Mouse (Mus musculus): Measurements from ENCODE around the gene Mark3.

Mark3 gene

DNA sequence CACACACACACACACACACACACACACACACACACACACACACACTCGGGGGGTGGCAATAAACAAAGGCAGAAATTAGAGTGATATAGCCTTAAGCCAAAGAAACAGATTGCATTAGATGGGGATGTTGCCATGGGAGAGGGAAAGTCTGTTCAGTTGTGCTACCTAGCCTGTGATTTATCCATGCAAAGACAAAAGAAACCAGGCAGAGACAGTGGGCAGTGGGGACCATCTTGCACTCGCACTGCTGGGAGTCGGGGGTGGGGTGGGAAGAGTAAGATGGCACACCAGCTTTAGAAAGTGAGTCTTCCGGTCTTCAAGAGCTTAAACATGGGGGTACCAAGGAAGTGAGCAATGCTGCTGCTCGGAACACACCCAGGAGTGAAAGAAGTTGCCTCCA is 14.0 kb upstream of the Mark3 start:
- DNase-seq (ENCODE audit: low spot score) = no peak

DNA sequence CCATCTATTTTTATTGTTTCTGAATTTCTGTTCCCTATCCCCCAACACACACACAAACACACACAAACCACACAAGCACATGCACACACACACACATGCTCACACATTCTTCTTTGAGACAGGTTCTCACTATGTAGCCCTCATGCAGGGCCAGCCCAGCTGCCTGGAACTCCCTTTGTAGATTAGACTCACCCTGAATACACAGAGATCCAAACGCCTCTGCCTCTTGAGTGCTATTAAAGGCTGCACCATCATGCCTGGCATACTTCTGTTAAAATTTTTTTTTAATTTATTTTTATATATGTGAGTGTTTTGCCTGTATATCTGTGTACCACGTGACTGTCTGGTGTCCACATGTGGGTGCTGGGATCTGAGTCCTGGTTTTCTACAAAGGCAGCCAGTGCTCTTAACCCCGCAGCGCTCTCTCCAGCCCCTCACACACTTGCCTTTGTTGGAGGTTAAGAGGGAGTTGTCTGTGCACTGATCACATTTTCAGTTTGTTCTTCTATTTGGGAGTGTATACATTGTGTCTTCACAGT is 12.0 kb upstream of the Mark3 start:
- no peak for DNase-seq (ENCODE audit: low spot score)

DNA sequence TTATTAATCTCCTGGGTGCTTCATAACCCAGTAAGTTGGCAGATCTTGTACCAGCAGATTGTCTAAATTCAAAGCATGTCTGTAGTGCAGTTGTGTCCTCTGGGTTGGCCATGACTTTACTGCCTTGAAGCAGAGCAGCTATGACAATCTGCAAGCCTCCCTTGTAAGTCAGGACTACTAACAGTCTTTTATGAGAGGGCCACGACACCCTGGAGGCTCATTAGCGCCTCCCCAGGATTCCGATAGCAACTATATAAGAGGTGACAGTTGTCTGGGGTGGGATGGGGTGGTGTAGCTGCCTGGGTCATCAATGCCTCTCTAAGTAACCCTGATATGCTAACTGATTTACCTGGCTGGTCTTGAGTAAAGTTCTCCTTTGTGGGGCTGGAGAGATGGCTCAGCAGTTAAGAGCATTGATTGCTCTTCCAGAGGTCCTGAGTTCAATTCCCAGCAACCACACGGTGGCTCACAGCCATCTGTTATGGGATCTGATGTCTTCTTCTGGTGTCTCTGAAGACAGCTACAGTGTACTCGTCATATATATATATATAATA is 11.2 kb upstream of the Mark3 start:
- no peak for DNase-seq (ENCODE audit: low spot score)

DNA sequence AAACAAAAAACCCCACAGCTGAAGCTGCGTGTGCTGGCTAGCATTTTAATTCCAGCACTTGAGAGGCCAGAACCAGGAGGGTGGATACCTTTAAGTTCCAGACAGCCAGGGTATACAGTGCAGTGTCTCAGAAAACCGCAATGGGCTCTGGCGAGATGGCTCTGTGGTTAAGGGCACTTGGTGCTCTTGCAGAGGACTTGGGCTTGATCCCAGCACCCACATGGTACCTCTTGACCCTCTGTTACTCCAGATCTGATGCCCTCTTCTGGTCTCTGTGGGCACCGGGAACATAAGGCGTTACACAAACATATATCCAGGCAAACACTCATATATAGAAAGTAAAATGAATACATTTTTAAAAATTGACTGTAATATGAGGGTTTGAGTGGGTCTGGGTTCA is 9.0 kb upstream of the Mark3 start:
- DNase-seq (ENCODE audit: low spot score) = no peak

DNA sequence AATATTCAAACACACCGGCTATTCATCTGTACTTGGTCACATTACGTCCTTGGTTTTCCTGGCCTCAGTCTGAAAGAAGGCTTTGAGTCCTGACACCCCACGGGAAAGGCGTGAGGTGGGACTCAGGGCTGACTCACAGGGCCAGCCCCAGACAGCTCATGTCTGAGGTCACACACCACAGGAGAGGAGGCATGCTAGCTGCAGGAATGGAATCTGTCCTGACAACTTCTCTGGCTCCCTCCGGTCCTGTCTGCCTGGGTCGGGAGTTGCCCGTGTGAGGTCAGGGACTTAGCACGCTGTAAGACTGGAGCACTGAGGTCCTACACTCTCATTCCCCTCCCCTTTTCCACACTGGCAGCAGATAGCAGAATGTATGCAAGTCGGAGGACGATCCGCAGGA is 5.5 kb upstream of the Mark3 start:
- DNase-seq (ENCODE audit: low spot score) = no peak

DNA sequence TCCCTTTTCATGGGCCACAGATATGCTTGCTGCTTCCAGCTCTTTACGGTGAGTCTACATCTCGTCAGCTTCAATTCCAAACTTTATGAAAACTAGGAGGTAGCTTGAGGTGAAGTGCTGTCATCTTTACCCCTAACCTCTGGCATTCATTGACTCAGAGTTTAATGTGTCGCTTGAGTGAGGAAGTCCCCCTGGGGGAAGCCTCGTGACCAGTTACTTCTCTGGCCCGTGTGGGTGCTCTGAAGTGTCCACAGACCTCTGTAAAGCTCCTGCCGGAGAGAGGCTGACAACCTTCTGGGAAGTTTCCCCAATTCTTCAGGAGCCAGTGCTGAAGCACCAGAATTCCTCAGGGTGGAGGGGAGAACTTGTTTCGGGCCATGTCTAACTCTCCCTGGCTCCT is 1.9 kb upstream of the Mark3 start:
- DNase-seq (ENCODE audit: low spot score) = no peak

DNA sequence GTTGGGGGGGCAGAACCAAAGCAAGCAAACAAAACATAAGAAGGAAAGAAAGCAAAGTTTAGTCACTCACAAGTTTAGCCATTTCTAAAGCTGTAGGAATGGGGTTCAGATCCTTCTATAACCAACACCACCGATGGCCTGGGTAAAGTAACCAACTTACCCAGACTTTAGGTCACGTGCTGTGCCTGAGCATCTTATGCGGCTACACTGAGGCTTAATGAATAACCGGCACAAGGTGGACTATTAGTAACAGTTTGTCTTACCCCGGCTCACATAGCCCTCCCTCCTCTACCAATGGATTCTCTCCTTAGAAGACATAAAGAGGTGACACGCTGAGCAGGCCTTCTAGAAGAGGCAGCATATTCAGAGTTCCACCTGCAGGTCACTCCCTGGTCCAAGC is 1.0 kb upstream of the Mark3 start:
- DNase-seq (ENCODE audit: low spot score) = no peak

DNA sequence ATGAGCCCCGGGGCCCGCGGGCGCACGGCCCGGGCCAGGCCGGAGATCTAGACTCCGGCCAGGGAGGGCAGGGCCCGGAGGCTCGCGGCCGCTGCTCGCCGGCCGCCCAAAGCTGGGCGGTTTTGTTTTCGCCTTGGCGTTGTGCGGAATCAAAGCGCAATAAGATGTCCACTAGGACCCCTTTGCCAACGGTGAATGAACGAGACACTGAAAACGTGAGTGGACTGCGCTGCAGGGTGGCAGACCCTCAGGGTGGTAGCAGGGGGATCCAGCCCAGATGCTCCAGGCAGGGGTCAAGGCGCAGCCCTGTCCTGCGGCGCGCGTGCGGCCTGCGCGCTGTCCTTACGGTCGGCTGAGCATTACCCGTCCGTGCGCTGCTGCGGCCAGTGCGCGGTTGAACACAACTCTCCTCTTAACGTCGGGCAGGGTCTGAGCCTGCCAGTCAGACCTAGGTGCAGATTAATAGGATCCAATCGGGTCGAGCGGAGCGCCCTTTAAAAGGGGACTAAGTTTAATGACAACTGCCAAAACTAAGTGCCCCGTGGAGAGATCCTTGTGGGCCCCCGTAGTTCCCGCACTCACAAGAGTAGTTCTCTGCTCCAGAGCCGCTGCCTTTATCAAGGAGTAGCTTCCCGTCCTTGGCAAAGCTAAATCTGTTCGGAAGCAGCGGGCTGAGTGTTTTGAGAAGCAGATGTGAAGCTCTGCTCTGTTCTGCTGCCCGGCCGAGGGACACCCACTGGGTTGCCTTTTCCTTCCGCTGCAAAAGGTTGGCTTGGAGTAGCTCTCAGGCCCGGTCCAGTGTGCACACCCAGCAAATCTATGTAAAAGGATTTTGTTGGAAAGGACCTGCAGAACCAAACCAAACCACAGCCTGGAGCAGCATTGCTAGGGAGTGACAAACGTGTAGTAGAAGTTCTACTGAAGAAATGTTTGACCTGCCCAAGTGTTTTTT is 840 bp downstream of the Mark3 start:
- no peak for DNase-seq (ENCODE audit: low spot score)

DNA sequence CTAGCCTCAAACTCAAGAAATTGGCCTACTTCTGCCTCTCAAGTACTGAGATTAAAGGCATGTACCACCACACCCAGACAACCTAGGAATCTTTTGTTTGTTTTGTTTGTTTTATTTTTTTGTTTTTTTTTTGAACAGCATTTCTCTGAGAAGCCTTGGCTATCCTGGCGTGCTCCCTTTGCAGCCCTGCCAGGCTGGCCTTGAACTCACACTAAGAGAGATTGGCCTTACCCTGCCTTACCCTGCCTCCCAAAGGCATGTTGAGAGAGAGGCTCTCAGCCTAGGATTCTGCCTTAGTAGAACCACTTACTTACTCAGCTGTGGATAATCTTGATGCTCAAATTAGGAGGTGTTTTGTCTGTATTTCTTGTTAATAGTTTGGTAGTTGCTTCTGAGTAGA is 8.7 kb downstream of the Mark3 start:
- no peak for DNase-seq (ENCODE audit: low spot score)

DNA sequence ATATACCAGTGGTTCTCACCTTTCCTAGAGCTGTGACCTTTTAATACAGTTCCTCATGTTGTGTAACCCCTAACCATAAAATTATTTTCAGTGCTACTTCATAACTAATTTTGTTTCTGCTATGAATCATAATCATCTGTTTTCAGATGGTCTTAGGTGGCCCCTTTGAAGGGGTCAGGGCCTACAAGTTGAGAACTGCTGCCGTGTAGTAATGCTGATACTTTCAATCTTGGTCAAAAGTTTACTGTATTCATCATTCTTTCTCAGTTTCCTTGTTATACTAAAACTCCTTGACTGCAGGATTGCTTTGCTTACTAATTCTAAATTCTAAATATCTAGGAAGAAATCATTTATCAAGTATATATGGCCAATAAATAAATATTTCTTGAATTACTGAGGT is 10.1 kb downstream of the Mark3 start:
- DNase-seq (ENCODE audit: low spot score) = no peak

DNA sequence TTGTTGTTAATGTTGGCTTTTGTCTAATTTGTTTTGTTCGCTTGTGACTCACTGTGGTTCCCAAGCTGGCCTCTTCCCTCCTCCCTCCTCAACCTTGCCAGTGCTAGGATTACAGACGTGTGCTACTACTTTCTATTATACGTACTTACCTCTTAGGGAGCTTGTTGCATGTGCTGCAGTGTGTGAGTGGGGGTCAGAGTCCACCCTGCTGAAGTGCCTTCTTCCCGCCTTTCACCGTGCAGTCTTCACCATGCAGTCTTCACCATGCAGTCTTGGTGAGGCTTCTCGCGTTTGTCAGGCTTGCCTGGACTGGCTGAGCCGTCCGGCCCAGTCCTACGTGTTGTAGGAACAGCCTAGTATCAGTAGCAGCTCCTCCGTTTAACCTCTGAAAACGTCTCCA is 12.9 kb downstream of the Mark3 start:
- no peak for DNase-seq (ENCODE audit: low spot score)

DNA sequence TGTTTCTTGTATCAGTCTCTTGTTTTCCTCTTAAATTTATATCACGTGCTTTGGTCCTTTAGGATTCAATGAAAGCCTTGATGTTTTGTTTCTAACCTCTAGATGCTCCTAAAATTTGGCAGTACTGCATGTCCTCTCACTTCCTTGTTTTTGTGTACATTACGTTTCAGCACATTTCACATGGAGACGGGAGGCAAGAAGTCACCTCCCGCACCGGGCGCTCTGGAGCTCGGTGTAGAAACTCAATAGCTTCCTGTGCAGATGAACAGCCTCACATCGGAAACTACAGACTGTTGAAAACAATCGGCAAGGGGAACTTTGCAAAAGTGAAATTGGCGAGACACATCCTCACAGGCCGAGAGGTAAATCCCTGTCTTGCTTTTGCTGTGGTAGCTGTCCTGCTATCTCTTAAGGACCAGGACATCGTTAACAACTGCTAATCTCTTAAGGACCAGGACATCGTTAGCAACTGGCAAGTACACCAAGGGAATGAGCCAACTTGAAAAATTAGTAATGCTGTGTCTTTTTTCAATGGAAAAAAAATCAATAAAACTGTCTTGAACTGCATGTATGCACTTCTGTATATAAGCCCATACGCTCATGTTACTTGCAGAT is 18.2 kb downstream of the Mark3 start:
- DNase-seq (ENCODE audit: low spot score) = no peak

DNA sequence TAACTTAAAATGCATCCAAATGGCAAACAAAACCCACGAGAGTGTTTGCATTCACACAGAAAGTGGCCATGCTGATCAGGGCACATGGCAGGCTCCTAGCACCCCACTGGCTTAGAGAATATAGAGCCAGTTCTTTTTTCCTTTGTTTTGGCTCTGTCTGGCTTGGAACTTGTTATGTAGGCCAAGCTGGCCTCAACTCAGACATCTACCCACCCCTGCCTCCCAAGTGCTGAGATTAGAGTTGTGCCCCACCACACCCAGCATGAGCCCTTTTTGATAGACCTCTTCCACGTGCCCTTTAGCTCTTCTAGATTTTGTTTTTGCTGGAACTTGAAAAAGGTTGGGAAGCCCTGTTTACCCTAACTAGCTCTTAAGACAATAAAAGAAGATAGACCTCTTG is 19.5 kb downstream of the Mark3 start:
- DNase-seq (ENCODE audit: low spot score) = no peak

DNA sequence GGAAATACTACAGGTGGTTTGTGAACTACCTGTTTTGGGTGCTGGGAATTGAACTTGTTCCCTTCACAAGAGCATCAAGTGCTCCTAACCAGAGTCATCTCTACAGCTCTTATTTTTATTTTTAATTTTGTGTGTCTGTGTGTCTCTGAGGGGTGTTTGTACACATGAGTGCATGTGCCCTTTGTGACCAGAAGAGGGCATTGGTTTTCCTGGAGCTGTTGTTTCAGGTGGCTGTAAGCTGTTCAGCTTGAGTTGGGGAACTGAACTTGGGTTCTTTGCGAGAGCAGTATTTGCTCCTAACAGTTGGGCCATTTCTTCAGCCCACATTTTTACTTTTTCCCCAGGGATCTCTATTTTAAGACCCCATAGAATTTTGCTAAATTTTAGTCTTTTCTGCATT is 23.0 kb downstream of the Mark3 start:
- DNase-seq (ENCODE audit: low spot score) = no peak

DNA sequence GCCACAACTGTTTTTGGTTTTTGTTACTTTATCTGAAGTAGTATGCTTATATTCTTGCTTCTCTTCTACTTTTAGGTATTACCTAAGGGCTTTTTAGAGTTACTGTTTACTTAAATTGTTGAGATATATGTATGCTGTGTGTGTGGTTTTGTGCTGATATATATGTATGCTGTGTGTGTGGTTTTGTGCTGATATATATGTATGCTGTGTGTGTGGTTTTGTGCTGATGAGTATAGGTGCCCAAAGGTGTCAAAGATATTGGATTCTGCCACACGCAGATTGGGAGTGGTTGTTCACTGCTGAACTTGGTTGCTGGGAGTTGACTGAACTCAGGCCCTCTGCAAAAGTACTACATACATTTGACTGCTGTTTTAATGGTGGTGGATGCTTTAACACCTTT is 24.6 kb downstream of the Mark3 start:
- no peak for DNase-seq (ENCODE audit: low spot score)

DNA sequence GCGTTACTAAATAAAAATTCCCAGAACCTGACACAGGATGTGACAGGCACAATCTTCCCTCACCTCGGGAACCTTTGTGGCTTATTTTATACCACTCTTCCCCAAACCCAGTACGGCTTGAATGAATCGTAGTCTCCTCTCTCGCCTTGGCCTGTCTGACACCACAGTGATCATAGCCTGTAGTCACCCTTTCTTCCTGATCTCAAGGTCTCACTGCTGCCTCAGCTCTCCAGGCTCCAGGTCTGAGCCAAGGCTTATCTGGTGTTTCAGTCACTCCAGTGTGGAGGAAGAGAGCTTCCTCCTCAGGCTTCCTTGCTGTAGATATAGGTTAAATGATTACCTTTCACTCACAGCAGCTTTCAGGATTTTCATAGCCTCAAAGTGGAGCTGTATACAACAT is 25.3 kb downstream of the Mark3 start:
- no peak for DNase-seq (ENCODE audit: low spot score)

DNA sequence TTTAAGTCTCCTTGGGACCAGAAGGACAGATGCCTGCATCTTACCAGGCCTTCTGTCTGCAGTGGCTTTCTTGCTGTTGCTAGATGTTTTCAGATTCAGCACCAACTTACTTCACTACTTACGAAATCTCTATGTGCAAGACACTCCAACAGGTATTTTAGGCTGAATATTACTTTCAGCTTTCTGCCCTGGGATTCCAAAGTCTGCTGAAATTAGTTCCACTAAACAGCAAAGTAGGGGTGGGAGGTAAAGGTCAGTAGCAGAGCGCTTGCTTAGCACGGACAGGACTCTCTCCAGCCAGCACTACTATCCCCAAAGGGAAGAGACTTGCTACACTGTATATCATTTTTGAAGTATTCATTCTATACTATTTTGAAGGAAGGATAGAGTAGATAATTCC is 29.5 kb downstream of the Mark3 start:
- no peak for DNase-seq (ENCODE audit: low spot score)

DNA sequence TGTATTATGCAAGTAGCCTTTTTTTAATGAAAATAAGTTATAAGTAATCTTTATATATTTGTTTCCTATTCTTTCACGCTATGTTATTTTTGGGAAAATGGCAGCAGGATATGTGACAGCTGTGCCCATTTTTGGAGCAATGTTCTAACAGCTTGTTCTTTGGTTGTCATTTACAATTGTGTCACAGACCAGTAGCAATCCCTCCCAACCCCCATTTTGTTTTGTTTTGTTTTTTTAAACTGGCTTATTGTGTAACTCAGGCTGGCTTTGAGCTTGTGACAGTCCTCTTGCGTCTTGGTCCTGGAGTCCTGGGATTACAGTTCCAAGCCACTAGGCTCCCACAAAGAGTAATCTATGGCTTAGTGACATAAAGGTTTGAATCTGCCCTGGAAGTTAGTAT is 31.3 kb downstream of the Mark3 start:
- DNase-seq (ENCODE audit: low spot score) = no peak

DNA sequence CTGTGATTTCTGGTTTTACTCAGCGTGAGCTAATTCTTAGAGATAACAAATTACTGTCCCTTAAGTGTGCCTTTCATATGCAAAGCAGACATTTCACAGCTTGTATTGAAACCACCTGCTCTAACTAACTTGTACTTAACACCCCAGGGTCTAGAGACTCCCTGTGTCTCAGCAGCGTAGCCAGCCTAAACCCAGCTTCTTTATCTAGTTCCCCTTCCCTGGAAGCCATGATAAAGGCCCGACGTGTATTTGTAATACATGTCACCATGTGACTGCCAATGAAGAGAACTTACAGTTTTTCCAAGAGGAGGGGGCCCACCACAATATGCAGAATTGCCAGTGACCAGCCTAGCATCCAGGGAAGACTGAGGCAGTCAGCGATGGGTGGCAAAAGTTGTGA is 33.7 kb downstream of the Mark3 start:
- DNase-seq (ENCODE audit: low spot score) = no peak

DNA sequence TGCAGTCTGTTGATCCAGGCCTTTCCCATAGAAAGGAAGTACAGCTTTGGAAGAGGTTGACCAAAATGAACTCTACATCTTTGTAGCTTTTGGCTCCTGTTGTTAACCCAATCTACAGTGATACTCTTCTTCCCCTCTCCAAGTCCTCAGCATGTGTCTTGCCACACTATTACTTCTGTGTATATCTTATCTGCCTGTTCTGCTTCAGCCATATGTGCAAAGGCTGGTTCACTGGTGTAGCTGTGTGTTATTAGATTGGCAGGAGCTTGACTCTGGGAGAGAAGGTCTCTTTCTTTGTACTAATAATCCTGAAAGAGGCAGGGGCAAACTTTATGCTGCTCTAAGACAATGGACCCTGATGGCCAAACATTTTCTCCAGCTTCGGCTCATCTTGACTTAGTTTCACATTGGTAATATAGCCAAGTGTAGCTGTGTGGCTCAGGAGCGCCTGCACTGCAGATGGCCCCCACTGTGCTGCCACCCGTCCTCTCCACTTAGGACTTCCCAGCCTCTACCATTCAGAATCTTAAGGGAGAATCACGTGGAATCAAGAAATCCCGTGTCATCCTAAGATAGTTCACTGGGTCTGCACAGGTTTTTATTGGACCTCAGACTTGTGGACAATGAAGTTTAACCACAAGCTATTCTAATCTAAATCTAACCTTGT is 40.3 kb downstream of the Mark3 start:
- no peak for DNase-seq (ENCODE audit: low spot score)

DNA sequence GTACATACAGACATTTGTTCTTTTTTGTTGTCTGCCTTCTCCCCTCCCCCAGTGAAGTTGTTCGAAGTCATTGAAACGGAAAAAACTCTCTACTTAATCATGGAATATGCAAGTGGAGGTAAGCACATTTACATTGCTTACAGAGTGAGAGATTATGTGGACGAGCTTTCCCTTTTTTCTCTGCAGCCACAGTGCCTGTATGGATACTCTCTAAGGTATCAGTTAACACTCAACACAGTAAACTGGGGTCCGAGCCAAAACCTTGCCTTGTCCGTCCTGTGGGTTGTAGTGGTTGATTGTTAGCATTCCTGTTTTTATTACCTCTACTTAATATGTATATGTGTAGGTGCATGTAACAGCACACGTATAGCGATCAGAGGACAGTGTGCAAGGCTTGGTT is 43.9 kb downstream of the Mark3 start:
- no peak for DNase-seq (ENCODE audit: low spot score)

DNA sequence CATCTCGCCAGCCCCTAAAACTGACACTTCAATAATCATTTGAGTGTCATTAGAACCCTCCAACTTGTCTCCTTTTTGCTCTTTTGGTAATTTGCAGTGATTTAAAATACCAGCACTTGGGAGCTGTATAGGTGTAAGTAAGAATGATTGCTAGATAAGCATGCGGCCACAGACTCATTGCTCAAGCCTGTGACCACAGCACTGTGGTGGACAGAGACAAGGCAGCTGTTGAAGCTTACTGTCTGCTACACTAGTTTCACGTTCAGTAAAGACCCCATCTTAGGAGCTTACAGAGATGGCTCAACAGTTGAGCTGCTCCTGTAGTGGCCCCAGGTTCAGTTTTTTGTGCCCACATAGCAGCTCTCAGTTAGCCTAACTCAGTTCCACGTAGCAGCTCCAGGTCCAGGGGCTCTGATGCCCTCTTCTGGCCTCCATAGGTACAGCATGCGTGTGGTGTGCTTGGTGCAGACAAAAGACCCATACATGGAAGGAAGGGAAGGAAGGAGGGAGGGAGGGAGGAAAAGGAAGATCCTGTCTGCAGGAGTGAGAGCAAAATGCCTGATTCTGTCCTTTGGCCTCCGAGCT is 73.8 kb downstream of the Mark3 start:
- peak; percentile 32 for DNase-seq (ENCODE audit: low spot score)

Measured in T-cell, adult 2 months (primary cell).